Mouse (Mus musculus) heart, embryonic 11.5 days (tissue): ENCODE measurements at regions not wholly inside any gene's neighbourhood (a gene's known extent, or its start where the extent isn't known, plus 50 kb on each side); places are given as distances from the start of the nearest gene placed in this dataset.

Experiments
- ATAC-seq: fragments of 200-750 bp; cut with Nextera tagmentation; replicated peaks from 2 replicates; pipeline ENCODE4 v1.8.0; 2017; ENCODE audit warnings: moderate library complexity; ENCODE audit not compliant: insufficient number of reproducible peaks, low FRiP score, low TSS enrichment
- H3K27ac ChIP-seq: fragments of 300-500 bp; sonication (generic); 2 replicates; pipeline ENCODE4 v1.5.1; 2014; ENCODE audit warnings: mild to moderate bottlenecking, low read depth, low read length
- H3K27me3 ChIP-seq: fragments of 300-500 bp; sonication (generic); 2 replicates; pipeline ENCODE4 v1.6.1; 2014; ENCODE audit warnings: mild to moderate bottlenecking, low read length, mixed read lengths; ENCODE audit not compliant: control insufficient read depth, insufficient read depth
- H3K36me3 ChIP-seq: fragments of 300-500 bp; sonication (generic); 2 replicates; pipeline ENCODE4 v1.6.1; 2014; ENCODE audit warnings: mild to moderate bottlenecking, low read length, moderate library complexity, mixed read lengths; ENCODE audit not compliant: control insufficient read depth, insufficient read depth
- H3K4me1 ChIP-seq: fragments of 300-500 bp; sonication (generic); 2 replicates; pipeline ENCODE4 v1.6.1; 2014; ENCODE audit warnings: low read length; ENCODE audit not compliant: control insufficient read depth, insufficient read depth
- H3K4me2 ChIP-seq: fragments of 300-500 bp; sonication (generic); 2 replicates; pipeline ENCODE4 v1.6.1; 2014; ENCODE audit warnings: mild to moderate bottlenecking, moderate library complexity
- H3K4me3 ChIP-seq: fragments of 300-500 bp; sonication (generic); 2 replicates; pipeline ENCODE4 v1.5.1; 2014; ENCODE audit warnings: low read depth, low read length
- H3K9ac ChIP-seq: fragments of 300-500 bp; sonication (generic); 2 replicates; pipeline ENCODE4 v1.6.1; 2014; ENCODE audit warnings: mild to moderate bottlenecking, low read depth, low read length, moderate library complexity
- H3K9me3 ChIP-seq: fragments of 300-500 bp; sonication (generic); replicated peaks from 2 replicates; pipeline ENCODE4 v1.6.1; 2016; ENCODE audit warnings: low read length; ENCODE audit not compliant: control insufficient read depth
- WGBS: fragments of 180-500 bp; shearing (Covaris S2); extraction: QIAGEN DNeasy Blood & Tissue Kit; methylation state at CpG from one replicate; pipeline ENCODE4 v1.1.7; 2014; ENCODE audit not compliant: insufficient replicate concordance; 5-methylcytosine and 5-hydroxymethylcytosine counted together

- H3K4me1 ChIP-seq = no peaks in the 10 kb centered on the region
- no peak overlapping the region for H3K4me3 ChIP-seq
- H3K27ac ChIP-seq = no peak overlapping the region
- WGBS = 75% methylated on average over 13 of the region's 13 CpGs
- no peak for ATAC-seq
- H3K9me3 ChIP-seq = no peaks in the 10 kb centered on the region
- H3K36me3 ChIP-seq = no peaks in the 10 kb centered on the region
- H3K27me3 ChIP-seq = no peaks in the 10 kb centered on the region
- H3K9ac ChIP-seq = no peak overlapping the region
- no peak overlapping the region for H3K4me2 ChIP-seq
These were observed 138.7 kb downstream of the Nhlrc3 start for GRCm38 (mm10) chr3:53324386-53324785.

- H3K9ac ChIP-seq = no peak overlapping the region
- H3K4me3 ChIP-seq = no peak overlapping the region
- H3K27ac ChIP-seq = no peak overlapping the region
- H3K36me3 ChIP-seq = no peaks in the 10 kb centered on the region
- H3K27me3 ChIP-seq = no peaks in the 10 kb centered on the region
- no peak overlapping the region for H3K4me2 ChIP-seq
- no peaks in the 10 kb centered on the region for H3K4me1 ChIP-seq
- no peaks in the 10 kb centered on the region for H3K9me3 ChIP-seq
- ATAC-seq = no peak
- 63% methylated on average over 2 of the region's 2 CpGs for WGBS
These were observed 147.7 kb downstream of the Nhlrc3 start for GRCm38 (mm10) chr3:53315449-53315848.
